Mouse (Mus musculus): ENCODE measurements around the gene Med25.
"Not testable (repeated sequence)": the region's sequence is repeated elsewhere in the genome, so short reads cannot be mapped to it uniquely, and the experiment has no call there.

The Med25 gene

GRCm38 (mm10) chr7:44891611-44892010 is 901 bp downstream of the Med25 start:
- DNase-seq, result no peak

- no peak for DNase-seq
Observed at GRCm38 (mm10) chr7:44890737-44891136, 1.8 kb downstream of the Med25 start.

DNA sequence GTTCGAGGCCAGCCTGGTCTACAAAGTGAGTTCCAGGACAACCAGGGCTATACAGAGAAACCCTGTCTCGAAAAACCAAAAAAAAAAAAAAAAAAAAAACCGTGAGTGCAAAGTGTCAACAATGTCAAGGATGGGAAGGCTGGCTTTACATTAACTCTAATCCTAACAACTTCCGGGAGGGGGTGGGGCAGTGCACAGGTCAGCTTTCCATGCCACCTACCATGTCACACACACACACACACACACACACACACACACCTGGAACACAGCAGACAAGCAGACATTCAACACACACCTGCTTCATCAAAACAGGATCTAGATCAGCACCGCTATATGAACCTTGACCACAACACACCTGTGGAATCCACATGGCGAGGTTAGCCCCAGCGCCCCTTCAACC is 2.3 kb downstream of the Med25 start:
- no peak for DNase-seq

DNA sequence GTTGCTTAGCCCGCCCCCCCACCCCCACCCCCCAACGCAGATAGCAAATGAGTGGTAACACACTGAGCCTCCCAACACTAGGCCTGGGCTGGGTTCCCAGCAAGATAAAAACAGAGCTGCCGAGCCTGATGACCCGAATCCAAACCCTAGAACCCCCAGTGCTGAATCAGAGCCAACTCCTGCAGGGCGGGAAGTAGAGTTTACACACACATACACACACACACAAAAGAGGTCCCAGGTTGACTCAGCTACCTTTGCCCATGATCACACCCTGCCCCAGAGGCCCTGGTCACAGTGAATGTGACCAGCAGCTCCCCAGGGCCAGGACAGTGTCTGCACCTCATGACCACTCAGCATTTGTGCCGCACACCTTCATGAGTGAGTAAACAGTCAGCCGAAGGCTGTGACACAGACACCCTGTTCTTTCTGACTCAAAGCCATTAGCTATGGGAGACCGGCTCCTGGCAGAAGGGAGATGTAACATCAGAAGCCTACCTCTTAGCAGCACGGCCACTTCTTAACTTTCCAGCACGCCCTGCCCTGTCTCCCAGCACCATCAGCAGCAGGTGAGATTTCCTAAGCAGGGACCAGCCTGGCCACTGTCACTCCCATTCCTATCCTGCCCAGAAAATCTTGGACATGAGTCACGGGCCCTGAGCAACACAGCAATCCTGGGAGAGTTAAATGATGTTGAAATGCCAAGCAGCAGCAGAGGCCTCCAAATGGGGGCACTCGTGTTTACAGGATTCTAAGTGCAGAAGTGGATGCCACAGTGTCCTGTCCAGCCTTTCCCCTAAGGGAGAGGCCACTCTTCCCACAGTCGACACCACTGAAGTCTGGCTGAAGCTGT is 4.0 kb downstream of the Med25 start:
- no peak for DNase-seq

- DNase-seq, result no peak
Observed at GRCm38 (mm10) chr7:44886964-44887363, 5.5 kb downstream of the Med25 start.

DNA sequence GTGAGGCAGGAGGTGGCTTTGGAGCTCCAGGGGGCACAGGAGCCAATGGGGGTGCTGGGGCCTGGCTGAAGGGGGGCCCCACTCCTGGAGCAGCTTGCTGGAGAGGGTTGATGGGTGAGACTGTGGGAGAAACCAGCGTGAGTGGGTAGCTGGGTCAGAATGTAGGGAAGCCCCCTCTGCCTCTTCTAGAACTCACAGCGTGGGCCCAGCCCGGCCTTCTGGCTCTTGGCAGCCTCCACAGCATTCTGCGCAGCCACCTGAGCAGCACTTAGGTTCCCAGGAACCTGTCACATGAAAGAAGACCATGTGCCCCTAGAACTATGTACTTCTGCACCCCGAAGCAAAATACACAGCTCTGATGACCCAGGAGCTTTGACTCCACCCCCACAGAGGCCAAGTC is 7.9 kb downstream of the Med25 start:
- no peak for DNase-seq

GRCm38 (mm10) chr7:44883036-44883435 is 9.5 kb downstream of the Med25 start:
- DNase-seq, result no peak

- no peak for DNase-seq
Observed at GRCm38 (mm10) chr7:44877833-44878232, 14.7 kb downstream of the Med25 start.

GRCm38 (mm10) chr7:44871774-44872173 is 20.7 kb downstream of the Med25 start:
- DNase-seq, result not testable (repeated sequence)

- DNase-seq, result no peak
Observed at GRCm38 (mm10) chr7:44871181-44871580, 21.3 kb downstream of the Med25 start.

- no peak for DNase-seq
Observed at GRCm38 (mm10) chr7:44870614-44871013, 21.9 kb downstream of the Med25 start.

GRCm38 (mm10) chr7:44869697-44870528 is 22.6 kb downstream of the Med25 start, which contains the start of gene Ptov1:
Ptov1 (minus strand) TSS chr7:44869788.
- peak; percentile 96 for DNase-seq

DNA sequence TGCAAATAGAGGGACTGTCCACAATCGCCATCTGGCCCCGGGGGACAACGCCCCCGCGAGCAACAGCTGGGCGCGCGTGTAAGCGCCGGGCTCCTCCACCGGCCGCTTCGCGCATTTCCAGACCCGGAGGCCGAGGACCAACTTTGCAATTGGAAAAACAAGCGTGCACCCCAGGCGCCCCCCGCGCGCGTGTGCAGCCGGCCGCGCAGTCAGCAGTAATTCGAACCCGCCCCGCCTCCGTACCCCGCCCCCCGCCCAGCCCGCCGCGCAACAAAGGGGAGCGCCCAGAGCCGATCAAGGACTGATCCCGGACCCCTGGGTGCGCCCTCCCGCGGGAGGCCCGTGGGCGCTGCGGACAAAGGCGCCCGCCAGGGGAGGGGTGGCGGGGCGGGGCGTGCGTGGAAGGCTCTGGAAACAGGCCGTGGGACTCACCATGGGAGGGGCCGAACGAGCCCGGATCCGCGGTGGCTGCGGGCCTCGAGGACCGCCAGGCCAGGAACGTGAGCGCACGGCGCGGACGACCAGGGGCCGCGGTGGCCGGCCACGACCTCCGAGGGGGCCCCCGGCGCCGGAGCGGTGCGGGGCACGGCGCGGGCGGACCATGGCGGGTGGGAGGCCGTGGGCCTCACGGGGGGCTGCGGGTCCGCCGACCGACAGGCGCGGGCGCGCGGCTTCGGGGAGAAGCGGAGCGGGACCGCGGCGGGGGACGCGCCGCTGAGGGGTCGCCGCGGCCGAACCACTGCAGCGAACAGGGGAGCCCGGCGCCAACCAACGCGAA is 23.4 kb downstream of the Med25 start:
- peak; percentile 85 for DNase-seq

- peak; percentile 75 for DNase-seq
Observed at GRCm38 (mm10) chr7:44868465-44868864, 24.0 kb downstream of the Med25 start.

DNA sequence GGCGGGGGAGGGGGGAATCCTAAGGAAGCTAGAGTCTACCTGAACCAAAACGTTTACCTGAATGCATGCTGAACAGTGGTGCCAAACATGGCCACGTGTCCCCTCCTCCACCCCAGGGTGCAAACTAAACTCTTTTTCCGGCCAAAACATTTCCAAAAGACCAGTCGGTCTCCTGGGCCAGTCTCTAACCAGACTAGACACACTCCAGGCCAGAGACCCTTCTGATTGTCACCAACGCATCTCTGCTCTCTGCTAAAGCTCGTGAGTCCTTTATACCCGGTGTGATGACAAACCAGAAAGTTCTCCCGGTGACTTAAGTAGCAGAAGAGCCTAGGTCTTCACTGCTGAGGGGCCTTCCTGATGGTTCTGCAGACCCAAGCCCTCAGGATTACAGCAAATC is 24.7 kb downstream of the Med25 start:
- no peak for DNase-seq

GRCm38 (mm10) chr7:44867010-44867702 is 25.4 kb downstream of the Med25 start:
- no peak for DNase-seq

GRCm38 (mm10) chr7:44866276-44867009 is 26.1 kb downstream of the Med25 start:
- DNase-seq, result peak; percentile 87

- peak; percentile 61 for DNase-seq
Observed at GRCm38 (mm10) chr7:44864595-44865542, 27.6 kb downstream of the Med25 start.

- DNase-seq, result no peak
Observed at GRCm38 (mm10) chr7:44863982-44864494, 28.5 kb downstream of the Med25 start.

DNA sequence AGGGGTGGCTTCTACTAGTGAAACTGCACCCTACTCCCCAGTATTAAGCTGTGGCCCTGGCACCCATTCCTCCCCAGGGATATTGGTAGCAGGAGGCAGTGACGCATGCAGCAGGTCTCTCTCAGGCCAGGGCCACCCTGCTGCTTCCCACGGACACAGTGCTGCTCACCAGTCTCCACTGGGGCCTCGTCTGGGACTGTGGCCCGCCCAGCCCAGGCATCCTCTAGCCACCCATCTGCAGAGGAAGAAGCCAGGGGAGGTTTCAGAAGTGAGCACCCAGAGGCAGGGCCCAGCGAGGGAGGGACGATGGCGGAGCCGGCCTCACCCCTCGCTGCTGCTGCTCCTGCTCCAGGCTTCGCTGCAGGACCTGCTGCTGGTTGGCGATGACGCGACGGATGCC is 29.3 kb downstream of the Med25 start:
- no peak for DNase-seq
